In the genomic region with DNA sequence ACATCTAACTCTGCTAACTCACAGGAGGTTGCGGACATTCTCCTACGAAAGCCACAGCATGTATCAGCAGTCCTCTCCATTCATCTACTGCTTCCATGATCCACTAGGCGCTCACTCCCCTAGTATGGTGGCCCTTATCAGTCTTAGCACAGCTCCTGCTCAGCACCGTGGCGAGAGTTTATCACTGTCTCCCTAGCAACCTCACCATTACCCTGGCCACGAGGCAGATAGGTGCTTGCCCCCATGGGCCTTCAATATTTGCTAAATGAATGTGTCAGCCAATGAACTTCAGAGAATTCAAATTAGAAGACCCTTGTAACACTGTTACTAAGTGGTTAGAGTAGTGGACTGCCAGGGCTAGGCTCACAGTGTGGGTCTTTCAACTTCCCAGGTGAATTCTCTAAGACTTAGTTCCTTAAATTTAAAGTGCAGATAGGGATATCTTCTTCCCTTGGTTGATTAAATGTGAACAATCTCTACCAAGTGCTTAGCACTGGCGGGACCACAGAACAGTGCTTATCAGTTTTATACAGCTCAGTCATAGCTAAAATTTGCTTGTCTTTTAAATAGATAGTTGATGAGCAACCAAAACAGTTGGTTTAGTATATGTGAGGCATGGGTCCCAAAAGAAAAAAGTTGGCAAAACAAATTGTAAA, we compare ENCODE assay signal across 15 mouse cellular contexts. TPM values are rescaled to one million over a fixed set of nuclear protein-coding genes. Genes with fewer than 3 reads are reported as not detected.
DNase-seq lines count a peak whose midpoint lies in the region; ATAC-seq lines count a peak whose summit lies in the region.
"Had no signal": no experiment of that assay in that cellular context is flagged by ENCODE, and none has a peak within 500 bp of the region (broad histone marks: within the 10 kb centered on the region; RNA-seq: fewer than 3 reads in every experiment).

No protein-coding gene starts in this region.

- ATAC-seq in erythroid progenitor cell, adult 5-6 weeks (replicated peaks; ENCODE audit: low FRiP score, poor library complexity, severe bottlenecking): peak; percentile 99
- peak; percentile 99 for ATAC-seq in megakaryocyte progenitor cell, adult 5-6 weeks (replicated peaks; ENCODE audit: poor library complexity)
- ATAC-seq in midbrain, embryonic 14.5 days (ENCODE audit: low FRiP score, low TSS enrichment): no peak

- no peak overlapping the region for H3K4me3 ChIP-seq in midbrain, embryonic 14.5 days (replicated peaks; ENCODE audit: low read depth, low read length)

- no peak overlapping the region for H3K9ac ChIP-seq in midbrain, embryonic 14.5 days (replicated peaks; ENCODE audit: low read length)

- 78% methylated on average over 7 of the region's 7 CpGs for WGBS in midbrain, embryonic 14.5 days

- no peak overlapping the region for H3K4me2 ChIP-seq in midbrain, embryonic 14.5 days (ENCODE audit: low read length)

- H3K36me3 ChIP-seq in midbrain, embryonic 14.5 days (ENCODE audit: control insufficient read depth, insufficient read depth, low read length): no peaks in the 10 kb centered on the region

- no peaks in the 10 kb centered on the region for H3K27me3 ChIP-seq in midbrain, embryonic 14.5 days (ENCODE audit: control insufficient read depth, insufficient read depth, low read length)

- peak; percentile 67 for DNase-seq in spleen, adult 12 weeks (ENCODE audit: low spot score)
- DNase-seq in spleen, adult 18-20 months: no peak
- DNase-seq in thymus, postnatal 10 days (ENCODE audit: low spot score in 2 of 2): no peak
- no peak for DNase-seq in midbrain, embryonic 14.5 days
- DNase-seq in gastrocnemius, adult 18-20 months (ENCODE audit: low spot score): no peak
- DNase-seq: cerebellum, postnatal 14 days; gastrocnemius, postnatal 14 days; heart, postnatal 36 days; kidney, adult 18-20 months; left cerebral cortex, postnatal 4 days; retina, postnatal 1 day; thymus, adult 2 months had no signal

- no peak overlapping the region for H3K27ac ChIP-seq in midbrain, embryonic 14.5 days (replicated peaks; ENCODE audit: low read depth, low read length)
- H3K27ac ChIP-seq: macrophage had no signal

- no peaks in the 10 kb centered on the region for H3K4me1 ChIP-seq in midbrain, embryonic 14.5 days (ENCODE audit: control insufficient read depth, insufficient read depth, low read length)

- H3K9me3 ChIP-seq in midbrain, embryonic 14.5 days (ENCODE audit: control insufficient read depth, low read length): no peaks in the 10 kb centered on the region

RNA-seq across cellular contexts. Expression of a gene that starts 33.2 kb away (rescaled TPM):
- 182 and 220 TPM in 2 replicates for total RNA-seq in erythroid progenitor cell, adult 5-6 weeks (2015; ENCODE audit: low replicate concordance)
- total RNA-seq in erythroid progenitor cell, adult 5-6 weeks (2017; ENCODE audit: low replicate concordance): 162 and 171 TPM in 2 replicates
- total RNA-seq in megakaryocyte progenitor cell, adult 5-6 weeks (2015): 83.3 and 86.9 TPM in 2 replicates
- 62.8 and 71.7 TPM in 2 replicates for total RNA-seq in megakaryocyte progenitor cell, adult 5-6 weeks (2017)
- 180 and 206 TPM in 2 replicates for polyA plus RNA-seq in midbrain, embryonic 14.5 days (2014; fragmentation: Nextera tagmentation; extraction: Ambion mirVana)
- total RNA-seq in gastrocnemius, adult 18-20 months (2021): 100 to 1,000 TPM; 103 to 104 TPM
